Mouse (Mus musculus): Measurements from ENCODE around the gene Tmem254c. TPM values are rescaled to one million over a fixed set of nuclear protein-coding genes. Genes with fewer than 3 reads are reported as not detected.
"Not testable (repeated sequence)": the region's sequence is repeated elsewhere in the genome, so short reads cannot be mapped to it uniquely, and the experiment has no call there.

Tmem254c gene
- 26.7 and 29.1 TPM in 2 replicates for polyA plus RNA-seq (2015; fragmentation: Nextera tagmentation; extraction: Ambion mirVana)

GRCm38 (mm10) chr14:26067325-26067633 lies at the start of gene Tmem254c:
Gene Tmem254c (minus strand): TSS chr14:26067355.
- not testable (repeated sequence) for DNase-seq (ENCODE audit: low spot score)

- DNase-seq (ENCODE audit: low spot score), result not testable (repeated sequence)
Observed at GRCm38 (mm10) chr14:26097622-26098021, 30.5 kb upstream of the Tmem254c start.

DNA sequence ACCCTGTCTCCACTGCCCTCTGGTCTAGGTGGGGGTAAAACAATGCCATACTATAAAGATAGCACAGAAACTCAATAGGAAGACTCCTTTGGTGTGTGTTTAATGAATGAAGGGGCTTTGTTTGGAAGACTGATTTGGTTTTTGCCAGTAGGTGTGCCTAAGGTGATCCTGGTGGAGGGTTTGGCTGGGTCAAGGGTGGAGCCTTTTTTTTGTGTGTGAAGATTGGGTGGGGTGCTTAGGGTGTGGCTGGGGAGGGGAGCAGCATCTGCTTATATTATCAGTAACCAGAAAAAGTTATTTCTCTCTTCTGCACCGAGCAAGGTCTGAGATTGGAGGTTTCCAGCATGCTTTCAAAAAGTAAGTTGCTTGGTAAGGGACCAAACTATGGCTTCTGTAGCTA lies 14.8 kb upstream of the Tmem254c start, which contains the start of gene Cphx3:
Gene Cphx3, plus strand, starts transcription at position 301 of the 400 bp plus-strand sequence.
- DNase-seq (ENCODE audit: low spot score), result not testable (repeated sequence)

DNA sequence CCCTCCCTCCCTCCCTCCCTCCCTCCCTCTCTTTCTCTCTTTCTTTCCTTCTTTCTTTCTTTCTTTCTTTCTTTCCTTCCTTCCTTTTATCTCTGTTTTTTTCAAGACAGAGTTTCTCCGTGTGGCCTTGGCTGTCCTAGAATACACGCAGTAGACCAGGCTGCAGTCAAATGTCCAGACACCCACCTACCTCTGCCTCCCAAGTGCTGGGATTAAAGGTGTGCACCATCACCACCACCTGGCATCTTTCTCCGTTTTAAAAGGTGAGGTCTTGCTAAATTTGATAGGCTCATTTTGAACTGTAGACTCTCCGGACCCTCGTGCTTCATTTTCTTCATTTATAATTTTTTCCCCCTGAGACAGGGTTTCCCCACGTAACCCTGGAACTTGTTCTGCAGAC lies 14.1 kb upstream of the Tmem254c start, which contains the start of gene Cphx2:
Gene Cphx2, plus strand, starts transcription at position 301 of the 400 bp plus-strand sequence.
- DNase-seq (ENCODE audit: low spot score), result not testable (repeated sequence)

GRCm38 (mm10) chr14:26076620-26077390 lies 9.7 kb upstream of the Tmem254c start:
- not testable (repeated sequence) for DNase-seq (ENCODE audit: low spot score)

DNA sequence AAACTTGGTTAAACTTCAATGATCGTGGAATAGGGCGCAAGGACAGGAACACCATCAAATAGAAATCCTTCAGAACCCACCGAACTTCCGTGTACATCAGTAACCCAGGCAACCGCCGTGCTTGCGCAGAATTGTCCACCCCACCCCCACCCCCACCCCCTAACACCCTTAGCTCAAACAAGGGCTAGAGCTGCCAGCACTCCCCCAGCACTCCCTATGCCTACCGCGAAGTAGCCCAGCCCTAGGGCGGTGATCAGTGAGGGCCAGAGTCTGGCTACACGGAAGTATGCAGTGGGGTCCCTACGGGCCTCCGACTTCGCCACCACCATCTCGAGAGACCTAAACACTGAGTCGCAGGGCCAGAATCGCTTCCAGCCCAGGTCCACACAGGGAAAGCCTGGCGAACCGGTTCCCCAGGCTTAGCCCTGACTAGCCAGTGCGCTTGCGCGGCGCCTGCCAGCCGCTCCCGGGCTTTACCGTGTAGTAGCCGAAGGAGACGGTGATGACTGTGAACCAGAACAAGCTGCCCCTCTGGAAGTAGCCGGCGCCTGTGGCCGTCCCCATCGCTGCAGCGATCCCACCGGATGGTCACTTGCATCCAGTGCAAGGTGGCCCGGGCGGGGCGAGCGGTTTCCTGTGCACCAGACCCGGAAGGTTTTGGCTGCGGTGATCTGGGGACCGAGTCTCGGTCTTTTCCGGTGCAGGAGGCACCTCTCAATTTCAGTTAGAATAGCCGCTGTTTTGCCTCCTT lies 406 bp downstream of the Tmem254c start:
- DNase-seq (ENCODE audit: low spot score), result not testable (repeated sequence)

- DNase-seq (ENCODE audit: low spot score), result not testable (repeated sequence)
Observed at GRCm38 (mm10) chr14:26059362-26059761, 7.8 kb downstream of the Tmem254c start.

GRCm38 (mm10) chr14:26058184-26058583 lies 9.0 kb downstream of the Tmem254c start:
- not testable (repeated sequence) for DNase-seq (ENCODE audit: low spot score)

GRCm38 (mm10) chr14:26048767-26049166 lies 18.4 kb downstream of the Tmem254c start:
- DNase-seq (ENCODE audit: low spot score), result not testable (repeated sequence)

- not testable (repeated sequence) for DNase-seq (ENCODE audit: low spot score)
Observed at GRCm38 (mm10) chr14:26047026-26047425, 20.1 kb downstream of the Tmem254c start.

DNA sequence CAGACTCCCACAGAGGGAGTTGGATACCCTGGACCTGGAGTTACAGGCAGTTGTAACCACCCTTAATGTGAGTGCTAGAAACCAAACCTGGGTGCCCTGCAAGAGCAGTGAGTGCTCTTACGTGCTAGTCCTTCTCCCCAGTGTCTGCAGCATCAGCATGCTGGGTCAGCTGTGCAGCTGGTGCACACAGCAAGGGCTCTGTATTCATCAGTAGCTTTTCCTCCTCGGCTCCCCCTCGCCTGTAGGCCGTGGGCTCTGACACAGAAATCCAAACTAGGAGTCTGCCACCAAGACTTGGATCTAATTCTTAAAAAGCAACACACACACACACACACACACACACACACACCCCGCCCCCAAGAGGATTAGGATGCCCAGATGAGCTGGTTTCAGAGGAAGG lies 22.1 kb downstream of the Tmem254c start:
- DNase-seq (ENCODE audit: low spot score), result not testable (repeated sequence)

DNA sequence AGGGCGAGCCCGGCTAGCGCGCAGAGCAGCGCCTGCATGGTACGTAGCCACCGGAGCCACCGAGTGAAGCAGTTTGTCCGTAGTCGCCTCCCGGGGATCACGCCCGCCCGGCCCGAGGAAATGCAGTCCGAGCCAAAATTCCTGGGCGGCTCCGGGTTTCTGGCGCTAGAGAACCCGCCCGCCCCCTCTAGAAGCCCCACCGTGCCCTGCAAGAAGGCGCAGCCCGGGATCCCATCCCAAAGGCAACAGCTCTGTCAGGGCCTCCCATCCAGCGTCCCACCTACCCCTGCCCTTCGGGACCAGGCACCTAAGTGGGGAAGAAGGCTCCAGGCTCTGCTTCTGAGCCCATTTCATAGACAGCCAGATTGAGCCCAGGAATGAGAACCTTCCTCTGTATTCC lies 24.5 kb downstream of the Tmem254c start, which contains the start of gene Gm9780:
Gene Gm9780, minus strand, starts transcription at position 101 of the 400 bp plus-strand sequence.
- not testable (repeated sequence) for DNase-seq (ENCODE audit: low spot score)

DNA sequence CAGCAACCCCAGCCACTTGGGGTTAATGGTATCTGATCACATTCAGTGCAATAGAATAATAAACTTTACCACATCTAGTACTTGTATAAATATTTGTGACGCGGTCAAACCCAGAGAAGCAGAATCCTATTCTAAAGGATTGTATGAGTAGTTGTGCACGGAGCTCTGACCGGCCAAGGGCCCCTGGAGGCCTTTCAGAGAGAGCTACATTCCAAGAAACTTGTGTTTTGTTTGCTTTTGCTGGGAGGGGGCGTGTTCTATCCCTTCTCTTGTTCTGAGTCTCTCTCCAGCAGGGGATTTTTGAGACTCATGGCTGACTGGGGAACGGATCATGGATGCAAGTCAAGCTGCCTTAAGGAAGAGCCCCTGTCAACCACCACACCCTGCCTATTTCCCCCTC lies 31.7 kb downstream of the Tmem254c start:
- DNase-seq (ENCODE audit: low spot score), result not testable (repeated sequence)

- not testable (repeated sequence) for DNase-seq (ENCODE audit: low spot score)
Observed at GRCm38 (mm10) chr14:26034364-26034763, 32.8 kb downstream of the Tmem254c start.

DNA sequence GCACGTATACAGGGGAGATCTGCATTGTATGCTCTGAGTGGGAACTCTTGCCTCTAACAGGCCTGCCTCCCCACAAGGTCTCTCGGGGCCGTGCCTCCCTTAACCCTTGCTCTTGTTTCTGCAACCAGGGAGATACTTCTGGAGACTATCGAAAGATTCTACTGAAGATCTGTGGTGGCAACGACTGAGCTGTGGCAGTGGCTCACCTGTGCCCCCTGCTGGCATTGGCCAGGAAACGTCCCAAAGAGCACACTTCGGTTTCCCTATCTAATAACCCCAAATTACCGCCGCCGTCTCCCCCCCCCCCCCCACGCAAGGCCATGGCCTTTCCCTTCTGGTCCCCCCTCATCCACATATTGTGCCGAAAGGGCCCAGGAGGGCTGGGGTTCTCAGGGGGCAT lies 41.5 kb downstream of the Tmem254c start:
- not testable (repeated sequence) for DNase-seq (ENCODE audit: low spot score)

GRCm38 (mm10) chr14:26022831-26023230 lies 44.3 kb downstream of the Tmem254c start:
- not testable (repeated sequence) for DNase-seq (ENCODE audit: low spot score)

DNA sequence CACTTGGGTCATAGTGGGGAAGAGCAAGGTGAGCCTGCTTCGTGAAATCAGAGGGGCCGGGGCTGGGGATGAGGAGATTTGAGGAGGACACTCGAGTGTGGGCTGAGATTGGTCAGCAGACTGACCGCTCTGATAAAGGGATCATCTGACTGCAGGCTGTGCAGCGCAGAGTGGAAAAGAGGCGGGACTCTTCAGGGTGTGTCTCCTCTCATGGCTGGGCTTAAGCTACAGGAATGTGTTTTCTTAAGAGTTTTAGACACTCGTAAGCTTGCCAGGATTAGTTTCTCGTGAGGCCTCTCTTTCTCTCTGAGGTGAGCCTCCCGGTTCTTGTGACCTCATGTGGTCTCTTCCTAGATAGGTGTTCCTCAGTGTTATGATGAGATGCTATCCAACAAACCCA lies 45.6 kb downstream of the Tmem254c start:
- not testable (repeated sequence) for DNase-seq (ENCODE audit: low spot score)

GRCm38 (mm10) chr14:26016414-26016813 lies 50.7 kb downstream of the Tmem254c start:
- not testable (repeated sequence) for DNase-seq (ENCODE audit: low spot score)
